Mouse (Mus musculus): ENCODE measurements at regions not wholly inside any gene's neighbourhood (a gene's known extent, or its start where the extent isn't known, plus 50 kb on each side); places are given as distances from the start of the nearest gene placed in this dataset.

DNA sequence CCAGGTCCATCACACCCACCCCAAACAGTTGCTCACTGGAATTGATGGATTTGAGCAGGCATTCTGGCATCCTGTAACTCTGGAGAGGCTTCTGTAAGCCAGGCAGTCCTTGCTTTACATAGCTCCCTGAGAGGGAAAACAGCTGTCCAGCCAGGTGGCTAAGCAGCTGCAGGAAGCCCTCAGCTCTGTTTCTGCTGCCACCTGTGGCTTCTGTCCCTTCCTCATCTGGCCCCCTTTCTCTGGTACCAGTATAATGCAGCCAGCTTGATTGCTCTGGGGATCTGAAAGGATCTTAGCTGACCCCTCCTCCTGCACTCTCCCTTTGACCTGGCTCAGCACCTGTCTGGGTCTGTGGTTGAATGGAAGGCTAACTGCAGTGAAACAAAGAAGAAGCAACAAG, 365.4 kb upstream of the Smim15 start:
- H3K4me2 ChIP-seq = no peak overlapping the region
- H3K4me3 ChIP-seq = no peak overlapping the region
- H3K36me3 ChIP-seq = no peaks in the 10 kb centered on the region
- no peak overlapping the region for H3K27ac ChIP-seq
- ATAC-seq (replicated peaks; ENCODE audit: insufficient number of reproducible peaks, insufficient read depth, low FRiP score, low read depth) = no peak
- H3K4me1 ChIP-seq (replicated peaks) = peaks cover 15% of the 10 kb centered on the region
- no peaks in the 10 kb centered on the region for H3K9me3 ChIP-seq (replicated peaks)
- no peak overlapping the region for H3K9ac ChIP-seq
- H3K27me3 ChIP-seq = no peaks in the 10 kb centered on the region; the same call in 1 of the 2 replicates

DNA sequence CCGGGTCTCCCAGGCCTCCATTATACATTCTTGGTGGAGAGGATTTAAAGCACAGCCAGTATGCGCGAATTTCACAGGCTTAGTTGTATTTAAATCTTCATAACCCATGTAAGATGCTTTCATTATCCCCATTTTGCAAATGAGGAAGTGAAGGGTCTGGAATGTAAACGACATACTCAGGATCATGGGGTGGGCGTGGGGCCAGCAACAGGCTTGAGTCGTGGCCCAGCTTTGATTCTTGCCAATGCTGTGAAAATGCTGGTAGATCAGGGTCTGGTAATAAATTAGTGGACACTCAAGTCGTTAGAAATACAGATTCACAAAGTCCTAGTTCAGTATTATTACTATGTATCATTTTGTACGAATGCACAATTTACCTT, 367.2 kb upstream of the Smim15 start:
- ATAC-seq (replicated peaks; ENCODE audit: insufficient number of reproducible peaks, insufficient read depth, low FRiP score, low read depth) = no peak
- Histone ChIP-seq H3K4me1 (replicated peaks) (peaks cover 15% of the 10 kb centered on the region), H3K4me2 (0 out of 2 replicates have a peak overlapping the region, but pooled peaks have one; percentile 11), H3K27ac (peak overlapping the region; percentile 78), H3K27me3 (no peaks in the 10 kb centered on the region; the same call in 1 of the 2 replicates), H3K9me3 (replicated peaks) (no peaks in the 10 kb centered on the region), H3K4me3 (no peak overlapping the region), H3K9ac (no peak overlapping the region), H3K36me3 (no peaks in the 10 kb centered on the region)
- 49% methylated on average over 8 of the region's 8 CpGs for WGBS

DNA sequence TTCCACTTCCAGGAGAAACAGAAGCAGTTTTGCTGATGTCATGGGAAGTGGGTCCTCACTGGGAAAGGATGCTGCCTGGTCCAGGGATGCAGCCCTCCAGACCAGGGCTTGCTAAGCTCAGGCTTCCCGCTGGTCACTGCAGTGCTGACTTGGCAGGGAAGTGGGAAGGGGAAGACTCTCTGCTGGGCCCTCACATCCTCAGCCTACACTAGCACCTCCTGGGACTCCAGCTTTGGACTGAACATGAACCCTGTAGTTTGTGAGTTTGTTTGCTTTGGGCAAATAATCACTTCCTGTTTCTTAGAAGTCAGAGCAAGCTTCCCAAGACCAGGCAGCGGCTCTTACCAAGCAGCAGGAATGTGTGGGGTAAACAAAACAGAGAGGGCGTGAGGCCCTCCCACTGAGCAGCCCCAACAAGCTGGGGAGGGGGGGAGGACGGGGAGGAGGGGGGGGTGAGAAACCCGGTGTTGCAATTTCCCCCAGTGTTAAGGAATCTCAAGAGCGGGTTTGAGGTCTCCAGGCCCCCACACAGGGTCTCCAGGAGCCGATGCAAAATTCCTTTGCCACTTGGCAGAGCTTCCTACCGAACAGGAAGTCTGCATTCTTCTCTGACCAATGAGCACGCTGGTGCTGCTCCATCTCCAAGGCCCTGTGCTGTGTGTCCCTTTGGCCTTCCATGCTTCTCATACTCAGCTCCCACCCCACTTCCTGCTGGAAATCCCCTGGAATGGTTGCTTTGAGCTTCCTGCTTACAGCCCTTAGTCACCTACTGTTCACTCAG, 367.7 kb upstream of the Smim15 start:
- Histone ChIP-seq H3K27ac (peak overlapping the region; percentile 78), H3K4me3 (no peak overlapping the region), H3K9ac (no peak overlapping the region), H3K4me2 (0 out of 2 replicates have a peak overlapping the region, but pooled peaks have one; percentile 11), H3K36me3 (no peaks in the 10 kb centered on the region), H3K4me1 (replicated peaks) (peaks cover 15% of the 10 kb centered on the region), H3K9me3 (replicated peaks) (no peaks in the 10 kb centered on the region), H3K27me3 (no peaks in the 10 kb centered on the region; the same call in 1 of the 2 replicates)
- ATAC-seq (replicated peaks; ENCODE audit: insufficient number of reproducible peaks, insufficient read depth, low FRiP score, low read depth) = peak; percentile 89
- 17% methylated on average over 9 of the region's 9 CpGs for WGBS

DNA sequence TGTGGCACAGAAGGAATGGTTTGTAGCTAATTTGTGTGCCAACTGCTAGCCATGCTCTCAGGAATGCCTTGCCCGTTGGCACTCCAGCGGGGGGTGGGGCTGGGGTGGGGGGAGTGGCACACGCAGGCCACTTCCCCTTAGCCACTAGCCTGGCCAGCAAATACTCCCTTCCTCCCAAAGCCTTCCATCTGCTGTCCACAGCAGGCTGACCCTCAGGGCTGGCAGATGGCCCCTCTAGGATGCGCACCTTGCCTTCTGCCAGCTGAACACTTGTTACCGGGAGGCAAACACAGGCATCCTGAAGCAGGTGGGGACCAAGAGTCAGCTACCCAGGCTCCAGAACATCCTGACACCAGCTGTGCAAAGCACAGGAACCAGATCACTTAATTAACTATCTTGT, 372.1 kb upstream of the Smim15 start:
- no peak overlapping the region for H3K4me3 ChIP-seq
- H3K4me1 ChIP-seq (replicated peaks) = peaks cover 15% of the 10 kb centered on the region
- no peak overlapping the region for H3K27ac ChIP-seq
- no peak overlapping the region for H3K4me2 ChIP-seq
- ATAC-seq (replicated peaks; ENCODE audit: insufficient number of reproducible peaks, insufficient read depth, low FRiP score, low read depth) = no peak
- no peaks in the 10 kb centered on the region for H3K27me3 ChIP-seq
- no peaks in the 10 kb centered on the region for H3K36me3 ChIP-seq
- H3K9me3 ChIP-seq (replicated peaks) = no peaks in the 10 kb centered on the region
- no peak overlapping the region for H3K9ac ChIP-seq
- WGBS = 72% methylated on average over 5 of the region's 5 CpGs

DNA sequence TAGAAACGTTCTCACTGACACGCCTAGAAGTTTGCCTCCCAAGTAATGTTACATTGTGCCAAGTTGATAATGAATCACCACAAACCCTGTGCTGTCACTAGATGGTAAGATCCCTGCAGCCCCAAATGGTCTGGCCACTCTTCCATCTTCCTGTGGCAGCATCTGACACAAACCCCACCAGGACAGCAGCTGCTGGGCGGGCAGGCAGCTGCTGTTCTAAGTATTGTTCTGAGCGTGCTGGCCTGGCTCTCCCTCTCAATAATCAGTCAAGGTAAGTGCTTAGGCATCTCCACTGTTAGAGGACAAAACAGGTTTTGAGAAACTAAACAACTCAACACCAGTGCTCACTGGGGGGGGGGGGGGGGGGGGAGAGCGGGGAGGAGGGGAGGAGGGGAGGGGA, 375.7 kb upstream of the Smim15 start:
- 61% methylated on average over 4 of the region's 5 CpGs for WGBS
- Histone ChIP-seq H3K9me3 (replicated peaks) (no peaks in the 10 kb centered on the region), H3K27ac (no peak overlapping the region), H3K4me2 (no peak overlapping the region), H3K36me3 (no peaks in the 10 kb centered on the region), H3K27me3 (peaks cover 8% of the 10 kb centered on the region; the same call in 1 of the 2 replicates), H3K9ac (no peak overlapping the region), H3K4me1 (replicated peaks) (no peaks in the 10 kb centered on the region), H3K4me3 (no peak overlapping the region)
- ATAC-seq (replicated peaks; ENCODE audit: insufficient number of reproducible peaks, insufficient read depth, low FRiP score, low read depth) = no peak

- H3K36me3 ChIP-seq = no peaks in the 10 kb centered on the region
- 70% methylated on average over 6 of the region's 6 CpGs for WGBS
Measured at GRCm38 (mm10) chr13:107665775-107666174, 378.5 kb upstream of the Smim15 start.

DNA sequence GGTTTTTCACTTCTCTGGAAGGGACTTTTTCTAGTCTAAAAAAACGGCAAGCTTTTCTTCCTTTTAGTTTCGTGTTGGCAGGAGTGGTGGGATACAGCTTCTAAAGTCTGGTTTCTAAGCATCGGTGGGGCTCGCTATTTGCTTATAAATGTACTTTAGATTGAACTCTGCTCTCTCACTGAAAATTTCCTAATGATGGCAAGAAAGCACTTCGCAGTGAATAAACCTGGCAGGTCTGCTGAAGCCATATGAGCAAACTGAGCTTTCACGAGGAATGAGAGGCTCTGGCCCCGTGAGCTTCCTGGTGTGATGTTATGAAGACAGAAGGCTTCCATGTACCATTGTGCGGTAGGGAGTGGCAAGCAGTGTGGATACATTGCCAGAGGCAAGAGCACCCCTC, 380.0 kb upstream of the Smim15 start:
- Histone ChIP-seq H3K4me2 (no peak overlapping the region), H3K9ac (no peak overlapping the region), H3K27ac (no peak overlapping the region), H3K4me1 (replicated peaks) (no peaks in the 10 kb centered on the region), H3K36me3 (no peaks in the 10 kb centered on the region), H3K27me3 (peaks cover 8% of the 10 kb centered on the region), H3K9me3 (replicated peaks) (no peaks in the 10 kb centered on the region), H3K4me3 (no peak overlapping the region)
- 56% methylated on average over 8 of the region's 8 CpGs for WGBS
- ATAC-seq (replicated peaks; ENCODE audit: insufficient number of reproducible peaks, insufficient read depth, low FRiP score, low read depth) = no peak

More at GRCm38 (mm10) chr13:107665775-107666174, 378.5 kb upstream of the Smim15 start:
- H3K27me3 ChIP-seq = peaks cover 8% of the 10 kb centered on the region
- H3K4me1 ChIP-seq (replicated peaks) = no peaks in the 10 kb centered on the region
- no peak overlapping the region for H3K4me3 ChIP-seq
- no peak for ATAC-seq (replicated peaks; ENCODE audit: insufficient number of reproducible peaks, insufficient read depth, low FRiP score, low read depth)
- no peaks in the 10 kb centered on the region for H3K9me3 ChIP-seq (replicated peaks)
- no peak overlapping the region for H3K9ac ChIP-seq
- H3K27ac ChIP-seq = no peak overlapping the region
- H3K4me2 ChIP-seq = no peak overlapping the region

- H3K4me1 ChIP-seq (replicated peaks) = no peaks in the 10 kb centered on the region
- H3K9me3 ChIP-seq (replicated peaks) = no peaks in the 10 kb centered on the region
- no peak for ATAC-seq (replicated peaks; ENCODE audit: insufficient number of reproducible peaks, insufficient read depth, low FRiP score, low read depth)
- no peak overlapping the region for H3K4me2 ChIP-seq
- peaks cover 8% of the 10 kb centered on the region for H3K27me3 ChIP-seq
- no peak overlapping the region for H3K9ac ChIP-seq
- H3K36me3 ChIP-seq = no peaks in the 10 kb centered on the region
- no peak overlapping the region for H3K27ac ChIP-seq
- WGBS = 31% methylated on average over 12 of the region's 12 CpGs
- H3K4me3 ChIP-seq = no peak overlapping the region
Measured at GRCm38 (mm10) chr13:107663745-107664144, 380.5 kb upstream of the Smim15 start.

DNA sequence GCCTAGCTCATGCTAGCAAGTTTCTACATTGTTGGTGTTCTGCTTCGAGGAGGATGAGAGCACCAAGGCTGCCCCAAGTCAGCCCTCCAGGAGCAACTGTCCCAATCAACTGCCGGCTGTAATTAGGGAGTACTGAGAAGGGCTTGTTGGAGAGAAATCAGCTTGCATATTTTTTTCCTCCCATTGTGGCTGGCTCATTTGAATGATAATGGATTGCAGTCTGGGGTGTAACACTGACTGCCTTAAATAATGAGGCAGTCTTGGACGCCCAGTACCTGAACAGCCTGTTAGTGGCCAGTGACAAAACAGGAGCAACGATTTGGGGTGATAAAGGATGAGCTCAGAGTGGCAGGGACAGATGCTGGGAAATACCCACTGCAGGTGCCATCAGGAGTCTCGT, 382.8 kb upstream of the Smim15 start:
- Histone ChIP-seq H3K4me2 (no peak overlapping the region), H3K27me3 (peaks cover 13% of the 10 kb centered on the region), H3K9me3 (replicated peaks) (no peaks in the 10 kb centered on the region), H3K27ac (no peak overlapping the region), H3K9ac (no peak overlapping the region), H3K4me1 (replicated peaks) (no peaks in the 10 kb centered on the region), H3K4me3 (no peak overlapping the region), H3K36me3 (no peaks in the 10 kb centered on the region)
- no peak for ATAC-seq (replicated peaks; ENCODE audit: insufficient number of reproducible peaks, insufficient read depth, low FRiP score, low read depth)
- 40% methylated on average over 5 of the region's 5 CpGs for WGBS

GRCm38 (mm10) chr13:107645865-107646645, 398.2 kb upstream of the Smim15 start:
- 6% methylated on average over 27 of the region's 27 CpGs for WGBS
- Histone ChIP-seq H3K36me3 (no peaks in the 10 kb centered on the region), H3K4me3 (peak overlapping the region; percentile 37), H3K27ac (no peak overlapping the region), H3K27me3 (peaks cover 31% of the 10 kb centered on the region), H3K4me1 (replicated peaks) (peaks cover 22% of the 10 kb centered on the region), H3K9me3 (replicated peaks) (no peaks in the 10 kb centered on the region), H3K4me2 (peak overlapping the region; percentile 65), H3K9ac (no peak overlapping the region)
- no peak for ATAC-seq (replicated peaks; ENCODE audit: insufficient number of reproducible peaks, insufficient read depth, low FRiP score, low read depth)

DNA sequence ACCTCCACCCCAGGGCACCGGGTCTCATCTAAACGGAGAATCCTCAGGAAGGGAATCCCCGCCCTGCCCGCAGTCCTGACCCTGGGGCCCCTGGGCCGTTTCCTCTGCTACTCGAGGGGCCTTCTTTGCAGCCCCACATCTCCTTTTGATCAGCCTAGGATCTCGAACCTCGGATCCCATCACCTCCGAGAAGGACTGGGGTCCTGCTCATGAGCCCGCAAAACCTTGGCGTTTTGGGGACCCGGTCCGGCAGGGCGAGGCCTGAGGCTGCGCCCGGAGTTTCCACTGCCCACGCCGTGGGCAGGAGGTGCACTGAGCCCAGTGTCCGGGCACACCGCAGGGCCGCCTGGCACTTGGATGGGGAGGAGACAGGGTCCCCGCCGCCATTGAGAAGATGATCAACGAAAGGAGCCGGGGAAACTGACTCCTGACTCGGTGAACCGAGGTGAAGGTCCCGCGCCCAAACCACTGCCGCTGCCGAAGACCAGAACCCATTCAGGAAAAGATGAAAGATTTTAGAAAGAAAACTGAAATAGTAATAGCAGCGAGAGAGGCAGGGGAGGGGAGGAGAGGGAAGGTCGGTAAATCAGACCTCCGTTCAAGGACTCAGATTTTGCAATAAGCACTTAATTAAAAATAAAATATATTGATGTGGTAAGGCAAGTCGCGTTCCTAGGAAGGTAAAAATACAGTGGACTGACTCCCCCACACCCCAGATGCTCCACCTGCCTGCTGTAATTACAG, 399.0 kb upstream of the Smim15 start:
- 0 out of 2 replicates have a peak overlapping the region, but pooled peaks have one; percentile 15 for H3K9ac ChIP-seq
- ATAC-seq (replicated peaks; ENCODE audit: insufficient number of reproducible peaks, insufficient read depth, low FRiP score, low read depth) = no peak

More for the DNA sequence above, 399.0 kb upstream of the Smim15 start:
- Histone ChIP-seq H3K27ac (no peak overlapping the region), H3K4me2 (peak overlapping the region; percentile 65), H3K36me3 (no peaks in the 10 kb centered on the region), H3K4me3 (peak overlapping the region; percentile 37), H3K27me3 (peaks cover 31% of the 10 kb centered on the region), H3K4me1 (replicated peaks) (peaks cover 21% of the 10 kb centered on the region), H3K9me3 (replicated peaks) (no peaks in the 10 kb centered on the region)
- WGBS = 4% methylated on average over 36 of the region's 36 CpGs
